Mouse (Mus musculus): ENCODE data around the gene Tmem163.

Tmem163 gene

DNA sequence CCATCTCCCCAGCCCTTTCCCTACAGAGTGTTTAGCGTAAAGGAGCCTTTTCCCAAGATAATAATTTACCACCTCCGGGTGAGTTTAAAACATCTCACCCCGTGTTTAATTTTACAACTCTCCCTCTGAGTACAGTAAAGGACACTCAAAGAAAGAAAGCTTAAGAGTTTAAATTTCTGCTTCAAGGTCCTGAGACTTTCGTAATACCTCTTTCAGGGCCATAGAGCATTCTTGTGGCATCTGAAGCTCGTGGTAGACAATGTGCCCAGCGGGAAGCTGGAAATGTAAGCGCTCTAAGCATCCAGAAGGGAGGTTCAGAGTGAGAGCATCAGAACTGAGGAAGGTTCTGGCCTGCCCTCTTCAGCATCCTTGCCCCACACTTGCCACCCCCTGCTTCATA is 52.2 kb downstream of the Tmem163 start:
- H3K4me1 ChIP-seq (replicated peaks; ENCODE audit: low read depth, low read length): no peaks in the 10 kb centered on the region
- H3K4me3 ChIP-seq (replicated peaks; ENCODE audit: low read length): no peak overlapping the region

DNA sequence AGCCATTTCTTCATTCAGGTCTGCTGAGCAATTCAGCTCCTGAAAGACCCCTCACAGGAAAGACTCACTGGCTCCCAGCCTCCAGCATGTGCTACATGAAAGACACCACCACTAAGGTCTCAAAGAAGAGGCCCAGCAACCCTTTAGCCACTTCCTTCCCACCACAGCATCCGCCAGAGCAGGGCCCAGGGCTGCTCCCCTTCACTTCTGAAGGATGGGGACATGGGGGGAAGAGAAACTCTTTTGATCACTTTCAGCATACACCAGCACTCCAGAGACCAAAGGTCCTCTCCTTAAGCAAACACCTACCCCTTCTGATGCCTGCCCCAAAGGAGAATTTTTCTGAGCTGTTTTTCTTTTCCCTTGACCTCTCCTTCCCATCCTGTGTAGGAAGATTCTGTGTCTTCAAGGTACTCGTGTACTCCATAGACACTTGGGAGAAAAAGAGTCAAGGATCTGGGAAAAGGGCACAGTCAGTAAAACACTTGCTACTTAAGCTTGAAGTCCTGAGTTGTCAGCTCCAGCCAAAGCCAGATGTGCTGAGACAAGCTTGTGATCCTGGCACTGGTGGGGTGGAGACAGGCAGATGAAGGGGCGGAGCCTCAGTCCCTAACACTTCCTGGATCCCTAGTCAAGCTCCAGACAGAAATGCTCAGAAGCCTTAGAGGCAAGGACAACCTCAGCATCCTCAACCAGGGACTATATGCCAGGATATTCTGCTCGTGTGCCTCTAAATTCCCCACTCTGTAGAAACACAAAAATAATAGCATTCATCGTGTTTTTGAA is 53.6 kb downstream of the Tmem163 start:
- H3K9me3 ChIP-seq (ENCODE audit: low read length): no peaks in the 10 kb centered on the region
- TF ChIP-seq POU5F1 (IDR thresholded peaks at IDR 0.05; ENCODE audit: borderline replicate concordance, low read length) (no peak), CTCF (conservative IDR thresholded peaks at IDR 0.05; ENCODE audit: low read length) (no peak), NANOG (IDR thresholded peaks at IDR 0.05; ENCODE audit: borderline replicate concordance, low read length) (no peak)
- H3K4me1 ChIP-seq (replicated peaks; ENCODE audit: low read depth, low read length): no peaks in the 10 kb centered on the region
- no peaks in the 10 kb centered on the region for H3K27me3 ChIP-seq (ENCODE audit: insufficient read depth, low read length)
- no peak overlapping the region for H3K4me3 ChIP-seq (replicated peaks; ENCODE audit: low read length)
- H3K36me3 ChIP-seq (ENCODE audit: insufficient read depth, low read length): no peaks in the 10 kb centered on the region

More for the DNA sequence above, 52.2 kb downstream of the Tmem163 start:
- no peak for TF ChIP-seq CTCF (conservative IDR thresholded peaks at IDR 0.05; ENCODE audit: low read length)
- no peak for TF ChIP-seq POU5F1 (IDR thresholded peaks at IDR 0.05; ENCODE audit: borderline replicate concordance, low read length)
- TF ChIP-seq NANOG (IDR thresholded peaks at IDR 0.05; ENCODE audit: borderline replicate concordance, low read length): no peak
- Histone ChIP-seq H3K9me3 (ENCODE audit: low read length) (no peaks in the 10 kb centered on the region), H3K36me3 (ENCODE audit: insufficient read depth, low read length) (no peaks in the 10 kb centered on the region), H3K27me3 (ENCODE audit: insufficient read depth, low read length) (no peaks in the 10 kb centered on the region)

DNA sequence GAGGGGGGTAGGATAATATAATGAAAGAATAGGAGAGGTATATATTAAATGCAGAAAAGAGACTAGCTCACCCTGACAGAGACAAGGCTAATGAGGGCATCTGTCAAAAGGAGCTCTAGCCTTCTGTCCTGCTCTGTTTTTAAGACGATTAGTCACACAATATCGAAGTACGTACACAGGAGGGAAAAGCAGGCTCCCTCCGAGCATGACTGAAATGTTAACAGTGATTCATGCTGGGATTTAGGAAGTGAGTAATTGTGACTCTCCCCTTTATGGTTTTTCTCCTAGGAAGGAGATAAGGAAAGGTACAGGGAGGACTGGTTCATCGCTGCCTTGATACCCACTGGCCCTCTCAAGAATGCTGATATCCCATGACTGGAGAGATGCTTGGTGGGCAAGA is 57.0 kb downstream of the Tmem163 start:
- TF ChIP-seq POU5F1 (IDR thresholded peaks at IDR 0.05; ENCODE audit: borderline replicate concordance, low read length): no peak
- TF ChIP-seq NANOG (IDR thresholded peaks at IDR 0.05; ENCODE audit: borderline replicate concordance, low read length): no peak
- no peak for TF ChIP-seq CTCF (conservative IDR thresholded peaks at IDR 0.05; ENCODE audit: low read length)
- no peaks in the 10 kb centered on the region for H3K27me3 ChIP-seq (ENCODE audit: insufficient read depth, low read length)
- no peaks in the 10 kb centered on the region for H3K4me1 ChIP-seq (replicated peaks; ENCODE audit: low read depth, low read length)
- H3K4me3 ChIP-seq (replicated peaks; ENCODE audit: low read length): no peak overlapping the region
- H3K36me3 ChIP-seq (ENCODE audit: insufficient read depth, low read length): no peaks in the 10 kb centered on the region
- H3K9me3 ChIP-seq (ENCODE audit: low read length): no peaks in the 10 kb centered on the region

DNA sequence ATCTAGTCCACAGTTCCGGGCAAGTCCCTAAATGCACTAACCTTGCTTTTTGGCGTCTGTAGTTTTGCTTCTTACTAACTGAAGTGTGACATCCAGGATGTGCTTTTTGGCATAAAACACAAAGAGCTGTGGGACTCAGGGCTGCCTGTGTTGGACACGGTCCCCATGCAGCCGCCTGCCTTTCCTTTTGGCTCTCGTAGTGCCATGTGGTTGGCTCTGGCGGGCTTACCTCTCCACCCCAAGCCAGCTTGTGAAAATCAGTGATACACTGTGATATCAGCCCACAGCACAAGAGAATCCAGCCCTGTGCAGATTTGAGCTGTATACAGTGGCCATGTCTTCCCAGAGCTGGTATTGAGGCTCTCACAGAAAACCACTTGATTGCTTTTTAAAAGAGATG is 60.3 kb downstream of the Tmem163 start:
- no peaks in the 10 kb centered on the region for H3K27me3 ChIP-seq (ENCODE audit: insufficient read depth, low read length)
- TF ChIP-seq NANOG (IDR thresholded peaks at IDR 0.05; ENCODE audit: borderline replicate concordance, low read length) (no peak), POU5F1 (IDR thresholded peaks at IDR 0.05; ENCODE audit: borderline replicate concordance, low read length) (no peak), CTCF (conservative IDR thresholded peaks at IDR 0.05; ENCODE audit: low read length) (no peak)
- no peaks in the 10 kb centered on the region for H3K9me3 ChIP-seq (ENCODE audit: low read length)

DNA sequence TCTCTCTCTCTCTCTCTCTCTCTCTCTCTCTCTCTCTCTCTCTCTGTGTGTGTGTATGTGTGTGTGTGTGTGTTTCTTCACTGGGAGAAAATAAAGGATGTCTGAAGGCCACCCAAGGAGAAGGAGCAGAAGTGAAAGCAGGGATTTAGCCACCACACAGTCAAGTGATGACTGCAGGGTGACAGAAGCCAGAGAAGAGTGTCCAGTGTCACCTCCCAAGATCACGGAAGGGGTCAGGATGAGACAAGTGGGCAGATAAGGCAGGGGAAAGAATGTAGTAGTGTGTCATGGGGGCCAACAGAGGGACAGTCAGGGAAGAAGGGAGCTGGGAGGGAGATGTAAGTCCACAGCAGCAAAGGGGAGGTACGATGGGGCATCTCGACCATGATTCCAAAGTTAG is 69.0 kb downstream of the Tmem163 start:
- Histone ChIP-seq H3K4me1 (replicated peaks; ENCODE audit: low read depth, low read length) (no peaks in the 10 kb centered on the region), H3K4me3 (replicated peaks; ENCODE audit: low read length) (no peak overlapping the region), H3K27me3 (ENCODE audit: insufficient read depth, low read length) (no peaks in the 10 kb centered on the region), H3K9me3 (ENCODE audit: low read length) (peaks cover 16% of the 10 kb centered on the region), H3K36me3 (ENCODE audit: insufficient read depth, low read length) (no peaks in the 10 kb centered on the region)
- TF ChIP-seq NANOG (IDR thresholded peaks at IDR 0.05; ENCODE audit: borderline replicate concordance, low read length) (no peak), CTCF (conservative IDR thresholded peaks at IDR 0.05; ENCODE audit: low read length) (no peak), POU5F1 (IDR thresholded peaks at IDR 0.05; ENCODE audit: borderline replicate concordance, low read length) (no peak)

More for the DNA sequence above, 60.3 kb downstream of the Tmem163 start:
- H3K4me1 ChIP-seq (replicated peaks; ENCODE audit: low read depth, low read length): no peaks in the 10 kb centered on the region
- no peaks in the 10 kb centered on the region for H3K36me3 ChIP-seq (ENCODE audit: insufficient read depth, low read length)
- no peak overlapping the region for H3K4me3 ChIP-seq (replicated peaks; ENCODE audit: low read length)

DNA sequence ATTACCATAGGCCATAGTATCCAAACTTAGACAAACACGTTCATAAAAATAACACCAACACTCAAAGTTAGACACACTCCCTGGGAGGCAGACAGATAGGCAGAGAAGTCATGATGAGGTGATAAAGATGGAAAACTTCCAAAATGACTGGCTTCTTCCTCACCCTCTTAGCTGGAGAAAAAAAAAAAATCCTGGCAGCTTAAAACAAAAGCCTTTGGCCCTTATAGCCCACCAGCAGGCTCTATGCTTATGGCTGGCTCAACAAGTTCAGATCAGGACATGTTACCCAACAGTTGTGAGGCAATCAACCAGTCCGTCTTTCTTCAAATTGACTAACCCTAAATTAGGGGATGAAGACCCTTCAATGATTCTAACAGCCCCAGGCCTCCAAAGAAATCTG is 69.5 kb downstream of the Tmem163 start:
- no peaks in the 10 kb centered on the region for H3K4me1 ChIP-seq (replicated peaks; ENCODE audit: low read depth, low read length)
- no peaks in the 10 kb centered on the region for H3K27me3 ChIP-seq (ENCODE audit: insufficient read depth, low read length)
- H3K4me3 ChIP-seq (replicated peaks; ENCODE audit: low read length): no peak overlapping the region
- H3K9me3 ChIP-seq (ENCODE audit: low read length): peaks cover 16% of the 10 kb centered on the region
- no peak for TF ChIP-seq NANOG (IDR thresholded peaks at IDR 0.05; ENCODE audit: borderline replicate concordance, low read length)
- TF ChIP-seq POU5F1 (IDR thresholded peaks at IDR 0.05; ENCODE audit: borderline replicate concordance, low read length): no peak
- no peak for TF ChIP-seq CTCF (conservative IDR thresholded peaks at IDR 0.05; ENCODE audit: low read length)
- no peaks in the 10 kb centered on the region for H3K36me3 ChIP-seq (ENCODE audit: insufficient read depth, low read length)

DNA sequence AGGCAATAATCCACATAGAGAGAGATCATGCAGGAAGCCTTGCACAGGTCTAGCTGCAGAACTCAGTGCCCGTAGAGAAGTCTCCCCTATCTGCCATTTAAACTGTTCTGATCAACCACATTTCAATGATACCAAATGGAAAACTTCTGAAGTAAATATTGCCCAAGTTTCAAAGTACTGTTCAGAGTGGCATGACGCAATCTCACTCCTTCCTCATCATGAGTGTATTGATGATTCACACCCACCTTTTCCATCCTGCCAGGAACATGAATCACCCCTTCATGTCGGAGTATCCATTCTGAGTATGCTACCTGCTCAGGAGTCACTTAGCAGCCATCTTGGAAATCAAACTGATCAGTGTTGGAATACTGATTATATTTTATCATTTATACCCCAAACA is 71.0 kb downstream of the Tmem163 start:
- Histone ChIP-seq H3K36me3 (ENCODE audit: insufficient read depth, low read length) (no peaks in the 10 kb centered on the region), H3K27me3 (ENCODE audit: insufficient read depth, low read length) (no peaks in the 10 kb centered on the region), H3K4me3 (replicated peaks; ENCODE audit: low read length) (no peak overlapping the region), H3K4me1 (replicated peaks; ENCODE audit: low read depth, low read length) (no peaks in the 10 kb centered on the region), H3K9me3 (ENCODE audit: low read length) (peaks cover 16% of the 10 kb centered on the region)
- TF ChIP-seq POU5F1 (IDR thresholded peaks at IDR 0.05; ENCODE audit: borderline replicate concordance, low read length) (no peak), NANOG (IDR thresholded peaks at IDR 0.05; ENCODE audit: borderline replicate concordance, low read length) (no peak), CTCF (conservative IDR thresholded peaks at IDR 0.05; ENCODE audit: low read length) (no peak)

DNA sequence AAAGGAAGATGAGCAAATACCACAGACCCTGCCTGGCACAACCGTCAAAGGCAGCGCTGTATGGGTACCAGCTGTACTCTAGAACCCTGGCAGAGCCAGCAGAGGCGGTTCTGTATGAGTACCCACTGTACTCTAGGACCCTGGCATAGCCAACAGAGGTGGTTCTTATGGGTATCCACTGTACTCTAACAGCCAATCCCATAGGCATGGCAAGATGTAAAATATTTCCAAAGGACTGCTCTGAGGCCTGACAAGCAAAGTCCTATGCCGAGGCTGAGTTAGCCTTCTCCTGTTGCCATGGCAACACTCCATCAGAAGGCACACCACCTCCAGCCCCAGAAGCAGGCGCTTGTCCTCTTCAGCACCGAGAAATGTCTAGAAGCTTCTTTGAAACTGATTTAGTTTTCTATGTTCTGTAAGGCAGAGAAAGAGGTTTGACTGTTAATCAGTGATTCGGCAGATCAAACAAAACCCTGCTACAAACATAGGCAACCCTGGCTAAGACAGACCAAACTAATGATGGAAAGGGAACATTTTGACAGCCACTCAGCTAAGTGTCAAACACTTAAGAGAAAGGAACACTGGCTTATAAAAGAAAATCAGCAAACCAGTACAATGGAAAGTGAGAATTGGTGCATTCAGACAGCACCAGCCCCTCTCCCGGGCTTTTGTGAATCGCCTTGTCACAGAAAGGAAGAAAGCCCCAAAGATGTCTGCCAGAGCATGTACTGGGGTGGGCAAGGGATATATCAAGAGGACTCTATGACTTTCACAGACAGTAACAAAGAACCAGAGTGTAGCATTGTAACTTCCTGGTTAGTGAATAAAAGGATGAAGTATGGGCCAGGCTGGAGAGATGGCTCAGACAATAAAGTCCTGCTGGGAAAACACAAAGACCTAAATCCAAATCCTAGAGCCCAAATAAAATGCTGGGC is 75.4 kb downstream of the Tmem163 start:
- Histone ChIP-seq H3K27me3 (ENCODE audit: insufficient read depth, low read length) (no peaks in the 10 kb centered on the region), H3K9me3 (ENCODE audit: low read length) (peaks cover 12% of the 10 kb centered on the region), H3K4me3 (replicated peaks; ENCODE audit: low read length) (no peak overlapping the region), H3K36me3 (ENCODE audit: insufficient read depth, low read length) (no peaks in the 10 kb centered on the region), H3K4me1 (replicated peaks; ENCODE audit: low read depth, low read length) (no peaks in the 10 kb centered on the region)
- TF ChIP-seq NANOG (IDR thresholded peaks at IDR 0.05; ENCODE audit: borderline replicate concordance, low read length): no peak
- no peak for TF ChIP-seq CTCF (conservative IDR thresholded peaks at IDR 0.05; ENCODE audit: low read length)
- no peak for TF ChIP-seq POU5F1 (IDR thresholded peaks at IDR 0.05; ENCODE audit: borderline replicate concordance, low read length)
